Mouse (Mus musculus): ENCODE measurements around the gene Dck. TPM values are rescaled to one million over a fixed set of nuclear protein-coding genes. Genes with fewer than 3 reads are reported as not detected.

The Dck gene
- polyA plus RNA-seq, 1 experiment from 2014 or later: 54.7 TPM

DNA sequence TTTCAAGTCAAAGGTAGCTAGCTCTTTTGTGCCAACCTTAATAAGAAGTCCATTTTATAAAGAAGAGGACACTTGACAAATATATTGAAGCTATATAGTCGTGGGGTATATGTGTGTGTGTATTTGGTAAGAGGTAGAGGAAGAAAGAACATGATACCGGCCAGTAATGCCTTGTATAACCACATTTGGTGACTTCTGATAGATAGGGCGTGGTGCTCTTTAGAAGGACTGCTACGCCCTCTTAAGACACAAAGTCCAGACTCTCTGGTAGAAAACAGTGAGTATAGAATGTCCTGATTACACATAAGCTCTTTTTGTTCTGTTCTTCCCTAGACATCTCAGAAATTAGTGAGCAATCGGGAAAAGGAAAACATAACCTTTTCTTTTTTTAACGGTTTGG is 3.4 kb downstream of the Dck start:
- Histone ChIP-seq H3K27me3 (ENCODE audit: control insufficient read depth, insufficient read depth, low read length) (no peaks in the 10 kb centered on the region), H3K4me3 (ENCODE audit: low read depth, low read length) (no peak overlapping the region), H3K4me2 (peak overlapping the region; percentile 67; the same call in 1 of the 2 replicates), H3K9me3 (replicated peaks; ENCODE audit: control insufficient read depth, low read length) (no peaks in the 10 kb centered on the region), H3K36me3 (ENCODE audit: control insufficient read depth, insufficient read depth, low read length) (peaks cover 16% of the 10 kb centered on the region), H3K27ac (ENCODE audit: low read depth, low read length) (no peak overlapping the region), H3K9ac (ENCODE audit: low read depth, low read length) (no peak overlapping the region), H3K4me1 (ENCODE audit: control insufficient read depth, insufficient read depth, low read length) (peaks cover 12% of the 10 kb centered on the region)
- no peak for ATAC-seq (replicated peaks; ENCODE audit: insufficient number of reproducible peaks, low FRiP score, low TSS enrichment)
- whole genome bisulfite sequencing (ENCODE audit: insufficient replicate concordance): 86% methylated on average over 6 of the region's 6 CpGs

DNA sequence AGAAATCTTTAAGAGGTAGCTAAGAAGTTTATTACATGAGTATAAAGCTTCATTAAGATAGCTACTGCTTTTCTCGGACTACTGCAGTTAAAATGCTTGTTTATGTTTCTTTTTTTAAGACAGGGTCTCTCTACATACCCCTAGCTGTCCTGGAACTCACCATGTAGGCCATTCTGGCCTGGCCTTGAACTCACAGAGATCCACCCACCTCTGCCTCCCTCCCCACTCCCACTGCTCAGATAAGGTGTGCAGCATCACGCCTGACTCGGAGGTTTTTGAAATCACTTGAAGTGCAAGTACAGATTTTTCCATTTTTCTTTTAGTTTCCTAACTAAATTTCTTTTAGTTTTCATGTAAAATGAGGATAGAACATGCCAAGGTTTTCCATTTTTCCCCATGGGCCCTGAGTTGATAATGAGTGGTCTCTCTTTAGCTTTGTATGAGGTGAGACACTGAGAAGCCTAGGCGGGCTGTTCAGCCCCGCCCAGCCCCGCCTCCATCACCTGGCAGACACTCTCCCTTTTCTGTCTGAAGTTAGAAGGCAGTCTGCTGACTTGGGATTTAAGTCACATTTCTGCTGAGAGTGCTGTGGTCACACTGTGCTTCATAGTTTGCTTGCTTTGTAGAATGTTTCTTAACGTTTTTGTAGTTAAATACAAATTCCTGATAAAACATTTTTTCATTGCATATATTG is 17.4 kb downstream of the Dck start:
- WGBS (ENCODE audit: insufficient replicate concordance): 70% methylated on average over 7 of the region's 7 CpGs
- Histone ChIP-seq H3K4me3 (ENCODE audit: low read depth, low read length) (no peak overlapping the region), H3K36me3 (ENCODE audit: control insufficient read depth, insufficient read depth, low read length) (peaks cover 22% of the 10 kb centered on the region), H3K27ac (ENCODE audit: low read depth, low read length) (no peak overlapping the region), H3K9me3 (replicated peaks; ENCODE audit: control insufficient read depth, low read length) (no peaks in the 10 kb centered on the region), H3K27me3 (ENCODE audit: control insufficient read depth, insufficient read depth, low read length) (no peaks in the 10 kb centered on the region), H3K4me2 (no peak overlapping the region), H3K9ac (ENCODE audit: low read depth, low read length) (no peak overlapping the region), H3K4me1 (ENCODE audit: control insufficient read depth, insufficient read depth, low read length) (no peaks in the 10 kb centered on the region)
- ATAC-seq (replicated peaks; ENCODE audit: insufficient number of reproducible peaks, low FRiP score, low TSS enrichment): no peak

DNA sequence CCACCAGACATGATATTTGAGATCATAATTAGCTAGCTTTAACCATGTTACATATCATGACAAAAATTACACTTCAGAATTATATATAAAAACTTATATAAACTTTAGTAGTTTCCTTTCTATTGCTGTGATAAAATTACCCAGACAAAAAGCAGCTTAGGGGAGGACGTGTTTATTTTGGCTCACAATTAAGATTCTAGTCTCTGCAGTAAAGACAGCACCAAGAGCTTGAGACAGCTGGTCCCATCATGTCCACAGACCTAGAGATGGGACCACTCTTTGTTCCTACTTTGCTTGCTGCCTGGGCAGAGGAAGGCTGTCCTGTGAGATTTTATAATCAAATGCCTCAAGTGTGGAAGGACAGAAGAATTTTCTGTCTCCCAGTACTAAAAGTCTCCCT is 20.3 kb downstream of the Dck start:
- Histone ChIP-seq H3K4me3 (ENCODE audit: low read depth, low read length) (no peak overlapping the region), H3K4me2 (no peak overlapping the region), H3K27ac (ENCODE audit: low read depth, low read length) (no peak overlapping the region), H3K9me3 (replicated peaks; ENCODE audit: control insufficient read depth, low read length) (no peaks in the 10 kb centered on the region), H3K36me3 (ENCODE audit: control insufficient read depth, insufficient read depth, low read length) (peaks cover 16% of the 10 kb centered on the region), H3K4me1 (ENCODE audit: control insufficient read depth, insufficient read depth, low read length) (no peaks in the 10 kb centered on the region), H3K27me3 (ENCODE audit: control insufficient read depth, insufficient read depth, low read length) (no peaks in the 10 kb centered on the region), H3K9ac (ENCODE audit: low read depth, low read length) (no peak overlapping the region)
- 85% methylated on average over 1 of the region's 1 CpGs for WGBS (ENCODE audit: insufficient replicate concordance)
- no peak for ATAC-seq (replicated peaks; ENCODE audit: insufficient number of reproducible peaks, low FRiP score, low TSS enrichment)

DNA sequence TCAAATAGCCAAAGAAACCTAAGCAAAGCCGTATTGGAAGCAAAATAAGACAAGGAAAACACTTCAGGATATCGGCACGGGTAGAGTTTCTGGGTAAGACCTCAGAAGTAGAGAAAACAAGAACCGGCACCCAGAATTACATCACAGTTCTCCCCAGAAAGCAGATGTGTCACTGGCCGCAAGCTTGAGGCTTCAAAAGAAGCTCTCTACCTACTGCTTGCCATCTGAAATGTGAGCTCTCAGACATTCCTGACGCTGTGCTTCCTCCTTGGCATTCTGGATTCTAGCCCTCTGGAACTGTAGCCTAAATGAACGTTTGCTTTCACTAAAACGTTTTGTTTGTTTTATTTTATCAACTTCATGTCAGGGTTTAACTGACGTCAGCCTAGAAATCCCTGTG is 25.9 kb downstream of the Dck start:
- H3K9ac ChIP-seq (ENCODE audit: low read depth, low read length): no peak overlapping the region
- H3K36me3 ChIP-seq (ENCODE audit: control insufficient read depth, insufficient read depth, low read length): no peaks in the 10 kb centered on the region
- no peak overlapping the region for H3K4me2 ChIP-seq
- H3K4me1 ChIP-seq (ENCODE audit: control insufficient read depth, insufficient read depth, low read length): no peaks in the 10 kb centered on the region
- 43% methylated on average over 9 of the region's 9 CpGs for WGBS (ENCODE audit: insufficient replicate concordance)
- H3K27me3 ChIP-seq (ENCODE audit: control insufficient read depth, insufficient read depth, low read length): no peaks in the 10 kb centered on the region
- no peaks in the 10 kb centered on the region for H3K9me3 ChIP-seq (replicated peaks; ENCODE audit: control insufficient read depth, low read length)
- no peak overlapping the region for H3K4me3 ChIP-seq (ENCODE audit: low read depth, low read length)
- no peak for ATAC-seq (replicated peaks; ENCODE audit: insufficient number of reproducible peaks, low FRiP score, low TSS enrichment)
- H3K27ac ChIP-seq (ENCODE audit: low read depth, low read length): no peak overlapping the region

DNA sequence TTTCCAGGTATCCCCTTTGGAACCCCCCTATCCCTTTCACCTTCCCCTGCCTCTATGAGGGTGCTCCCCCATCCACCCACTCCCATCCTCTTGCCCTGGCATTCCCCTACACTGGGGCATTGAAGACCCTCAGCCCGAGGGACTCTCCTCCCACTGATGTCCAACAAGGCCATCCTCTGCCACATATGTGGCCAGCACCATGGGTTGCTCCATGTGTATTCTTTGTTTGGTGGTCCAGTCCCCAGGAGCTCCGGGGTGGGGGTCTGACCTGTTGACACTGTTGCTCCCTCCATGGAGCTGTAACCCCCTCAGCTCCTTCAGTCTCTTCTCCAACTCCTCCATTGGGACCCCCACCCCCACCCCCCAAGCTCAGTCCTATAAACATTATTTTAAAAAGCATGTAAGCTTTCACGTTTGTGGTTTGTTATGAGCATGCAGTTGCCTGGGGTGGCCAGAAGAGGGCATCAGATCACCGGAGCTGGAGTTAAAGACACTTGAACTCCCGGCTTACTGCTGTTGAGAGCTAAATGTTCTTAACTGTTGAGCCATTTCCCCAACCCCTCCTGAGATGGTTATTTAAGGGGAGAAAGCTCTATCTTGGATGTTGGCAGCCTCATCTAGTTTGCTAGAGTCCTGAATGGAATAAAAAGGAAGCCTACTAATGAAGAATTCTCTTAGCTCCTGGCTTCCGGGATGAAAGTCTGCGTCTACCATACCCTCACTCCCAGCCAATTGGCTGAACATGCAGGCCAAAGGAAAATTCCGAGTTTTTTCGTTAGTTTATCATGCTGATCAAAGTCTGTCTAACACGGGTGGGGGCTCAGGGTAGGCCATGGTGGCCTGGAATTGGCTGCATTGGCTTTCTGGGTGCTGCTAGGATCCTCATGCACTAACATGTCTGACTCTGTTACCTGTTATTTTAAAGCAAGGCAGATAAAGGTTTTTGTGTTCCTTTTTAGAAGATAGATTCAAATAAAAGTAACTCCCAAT is 26.8 kb downstream of the Dck start:
- no peak overlapping the region for H3K9ac ChIP-seq (ENCODE audit: low read depth, low read length)
- no peak overlapping the region for H3K4me3 ChIP-seq (ENCODE audit: low read depth, low read length)
- no peaks in the 10 kb centered on the region for H3K4me1 ChIP-seq (ENCODE audit: control insufficient read depth, insufficient read depth, low read length)
- H3K27ac ChIP-seq (ENCODE audit: low read depth, low read length): no peak overlapping the region
- no peaks in the 10 kb centered on the region for H3K36me3 ChIP-seq (ENCODE audit: control insufficient read depth, insufficient read depth, low read length)
- no peak overlapping the region for H3K4me2 ChIP-seq
- no peak for ATAC-seq (replicated peaks; ENCODE audit: insufficient number of reproducible peaks, low FRiP score, low TSS enrichment)
- no peaks in the 10 kb centered on the region for H3K27me3 ChIP-seq (ENCODE audit: control insufficient read depth, insufficient read depth, low read length)
- WGBS (ENCODE audit: insufficient replicate concordance): 34% methylated on average over 10 of the region's 10 CpGs
- H3K9me3 ChIP-seq (replicated peaks; ENCODE audit: control insufficient read depth, low read length): no peaks in the 10 kb centered on the region

DNA sequence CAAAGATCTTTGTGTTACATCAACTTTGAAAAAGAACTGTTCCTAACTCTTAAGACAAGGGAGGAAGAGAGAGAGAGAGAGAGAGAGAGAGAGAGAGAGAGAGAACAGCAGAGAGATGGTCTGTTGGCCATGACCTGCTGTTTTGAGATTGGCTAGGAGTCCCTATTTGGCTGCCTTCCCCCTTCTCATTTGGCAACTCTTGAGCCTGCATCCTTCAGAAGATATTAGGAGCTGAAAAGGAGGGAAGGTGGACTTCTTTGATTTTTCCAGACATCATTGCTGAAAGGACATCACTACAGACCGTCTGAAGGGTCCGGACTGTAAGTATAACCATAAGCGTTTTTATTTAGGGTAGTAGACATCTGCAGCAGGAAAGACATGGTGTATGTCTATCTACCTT is 28.9 kb downstream of the Dck start:
- H3K36me3 ChIP-seq (ENCODE audit: control insufficient read depth, insufficient read depth, low read length): no peaks in the 10 kb centered on the region
- no peak overlapping the region for H3K4me3 ChIP-seq (ENCODE audit: low read depth, low read length)
- 83% methylated on average over 3 of the region's 3 CpGs for WGBS (ENCODE audit: insufficient replicate concordance)
- H3K9ac ChIP-seq (ENCODE audit: low read depth, low read length): no peak overlapping the region
- H3K9me3 ChIP-seq (replicated peaks; ENCODE audit: control insufficient read depth, low read length): no peaks in the 10 kb centered on the region
- no peak for ATAC-seq (replicated peaks; ENCODE audit: insufficient number of reproducible peaks, low FRiP score, low TSS enrichment)
- no peaks in the 10 kb centered on the region for H3K27me3 ChIP-seq (ENCODE audit: control insufficient read depth, insufficient read depth, low read length)
- H3K27ac ChIP-seq (ENCODE audit: low read depth, low read length): no peak overlapping the region
- H3K4me1 ChIP-seq (ENCODE audit: control insufficient read depth, insufficient read depth, low read length): no peaks in the 10 kb centered on the region
- no peak overlapping the region for H3K4me2 ChIP-seq

DNA sequence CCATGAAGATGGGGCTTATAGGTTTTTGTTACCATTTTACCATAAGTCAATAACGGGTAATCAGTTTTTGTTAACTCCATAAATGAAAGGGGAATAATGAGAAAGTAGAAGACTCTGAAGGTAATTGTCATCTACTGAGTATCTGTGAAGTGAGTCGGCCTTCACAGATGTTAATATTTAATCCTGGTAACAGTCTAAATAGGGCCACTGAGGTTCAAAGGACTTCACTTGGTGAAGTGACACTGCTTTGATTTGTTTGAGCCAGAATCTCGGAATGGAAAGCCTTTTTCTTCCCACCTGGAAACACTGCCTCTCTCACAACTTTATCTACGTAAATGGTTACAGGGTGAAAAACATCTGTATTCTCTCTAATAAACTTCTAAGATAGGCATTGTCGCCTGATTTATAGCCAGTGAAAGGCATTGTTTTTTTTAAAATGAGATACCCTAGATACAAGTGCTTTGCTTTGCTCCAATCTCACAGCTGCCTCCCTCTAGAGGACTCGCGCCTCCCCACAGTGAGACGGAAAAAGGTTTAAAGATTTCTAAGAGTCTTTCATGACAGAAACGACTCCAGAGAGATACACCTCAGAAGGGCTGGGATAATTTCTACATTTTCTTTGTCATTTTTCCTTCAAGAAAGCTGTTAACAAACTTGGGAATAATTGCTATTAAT is 31.3 kb downstream of the Dck start:
- 43% methylated on average over 9 of the region's 9 CpGs for WGBS (ENCODE audit: insufficient replicate concordance)
- no peak overlapping the region for H3K27ac ChIP-seq (ENCODE audit: low read depth, low read length)
- no peaks in the 10 kb centered on the region for H3K27me3 ChIP-seq (ENCODE audit: control insufficient read depth, insufficient read depth, low read length)
- no peak for ATAC-seq (replicated peaks; ENCODE audit: insufficient number of reproducible peaks, low FRiP score, low TSS enrichment)
- H3K4me1 ChIP-seq (ENCODE audit: control insufficient read depth, insufficient read depth, low read length): no peaks in the 10 kb centered on the region
- no peaks in the 10 kb centered on the region for H3K36me3 ChIP-seq (ENCODE audit: control insufficient read depth, insufficient read depth, low read length)
- H3K4me3 ChIP-seq (ENCODE audit: low read depth, low read length): no peak overlapping the region
- no peaks in the 10 kb centered on the region for H3K9me3 ChIP-seq (replicated peaks; ENCODE audit: control insufficient read depth, low read length)
- no peak overlapping the region for H3K4me2 ChIP-seq
- H3K9ac ChIP-seq (ENCODE audit: low read depth, low read length): no peak overlapping the region

DNA sequence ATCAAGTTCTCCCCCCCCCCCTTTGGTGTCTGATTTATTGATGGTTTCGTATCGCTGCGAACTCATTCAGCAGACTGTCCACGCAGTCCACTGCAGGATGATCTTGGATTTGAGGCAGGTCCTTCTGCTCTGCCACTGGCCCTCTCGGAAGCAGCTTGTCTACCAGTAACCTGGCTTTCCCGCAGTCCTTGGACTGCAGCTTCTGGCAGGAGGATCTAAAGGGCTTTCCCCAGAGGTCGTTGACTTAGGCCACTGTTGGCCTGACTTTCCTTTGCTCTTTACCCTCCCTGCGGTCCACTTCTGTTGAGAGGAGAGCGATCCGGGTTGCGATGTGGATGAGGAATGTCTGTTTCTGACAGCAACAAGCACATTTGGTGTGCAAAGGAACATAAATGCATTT is 31.8 kb downstream of the Dck start:
- no peak overlapping the region for H3K9ac ChIP-seq (ENCODE audit: low read depth, low read length)
- WGBS (ENCODE audit: insufficient replicate concordance): 61% methylated on average over 11 of the region's 11 CpGs
- H3K27ac ChIP-seq (ENCODE audit: low read depth, low read length): no peak overlapping the region

More for the DNA sequence above, 31.8 kb downstream of the Dck start:
- H3K36me3 ChIP-seq (ENCODE audit: control insufficient read depth, insufficient read depth, low read length): no peaks in the 10 kb centered on the region
- no peaks in the 10 kb centered on the region for H3K27me3 ChIP-seq (ENCODE audit: control insufficient read depth, insufficient read depth, low read length)
- H3K4me3 ChIP-seq (ENCODE audit: low read depth, low read length): no peak overlapping the region
- ATAC-seq (replicated peaks; ENCODE audit: insufficient number of reproducible peaks, low FRiP score, low TSS enrichment): no peak
- no peaks in the 10 kb centered on the region for H3K9me3 ChIP-seq (replicated peaks; ENCODE audit: control insufficient read depth, low read length)
- H3K4me2 ChIP-seq: no peak overlapping the region
- no peaks in the 10 kb centered on the region for H3K4me1 ChIP-seq (ENCODE audit: control insufficient read depth, insufficient read depth, low read length)

Measured in heart, embryonic 11.5 days (tissue).